ENCODE assay signal across 25 mouse cellular contexts in the genomic region with DNA sequence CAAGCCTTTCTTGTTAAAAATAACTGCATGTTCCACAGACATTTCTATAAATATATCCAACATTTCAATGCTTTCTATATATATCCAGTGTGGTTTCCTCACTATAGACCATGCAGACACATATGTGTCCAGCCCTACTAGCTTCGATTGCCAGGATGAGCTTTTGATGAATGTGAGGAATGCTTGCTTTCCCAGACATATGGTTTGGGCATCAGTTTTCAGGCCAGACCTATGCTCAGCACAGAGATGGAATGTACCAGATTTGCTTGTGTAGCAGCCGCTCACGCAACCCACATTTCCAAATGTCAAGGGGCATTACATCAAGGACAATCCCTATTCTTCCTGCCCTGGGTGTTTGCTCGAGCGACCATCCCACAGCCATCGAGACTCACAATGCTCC.
DNase-seq lines count a peak whose midpoint lies in the region; ATAC-seq and TF ChIP-seq lines count a peak whose summit lies in the region.
"Had no signal": no experiment of that assay in that cellular context is flagged by ENCODE, and none has a peak within 500 bp of the region (broad histone marks: within the 10 kb centered on the region; RNA-seq: fewer than 3 reads in every experiment).

No protein-coding gene starts in this region.

- H3K9ac ChIP-seq in forebrain, postnatal 0 days = no peak overlapping the region
- H3K9ac ChIP-seq in forebrain, embryonic 13.5 days = no peak overlapping the region
- H3K9ac ChIP-seq in limb, embryonic 14.5 days (ENCODE audit: low read depth, low read length, severe bottlenecking) = no peak overlapping the region
- H3K9ac ChIP-seq: forebrain, embryonic 12.5 days; limb, embryonic 12.5 days; liver, embryonic 14.5 days; lung, embryonic 15.5 days; neural tube, embryonic 13.5 days had no signal

- peak; percentile 70 for ATAC-seq in forebrain, postnatal 0 days
- ATAC-seq in forebrain, embryonic 13.5 days = no peak
- peak; percentile 72 for ATAC-seq in limb, embryonic 14.5 days (ENCODE audit: low FRiP score, low read depth)
- ATAC-seq: intestine, postnatal 0 days; midbrain, embryonic 16.5 days had no signal

- no peak overlapping the region for H3K27ac ChIP-seq in forebrain, postnatal 0 days (ENCODE audit: low read depth, low read length)
- H3K27ac ChIP-seq in forebrain, embryonic 13.5 days = no peak overlapping the region
- H3K27ac ChIP-seq in limb, embryonic 14.5 days (replicated peaks; ENCODE audit: low read depth, low read length) = no peak overlapping the region
- H3K27ac ChIP-seq in hindbrain, embryonic 10.5 days = no peak overlapping the region
- H3K27ac ChIP-seq: forebrain, embryonic 12.5 days; limb, embryonic 12.5 days; liver, embryonic 14.5 days; lung, embryonic 15.5 days; neural tube, embryonic 13.5 days had no signal

- no peak for TF ChIP-seq CTCF in forebrain, postnatal 0 days (IDR thresholded peaks at IDR 0.05; ENCODE audit: low read depth)

- intact Hi-C loops in left cerebral cortex, postnatal 14 days (cut with DNase I) = loop anchor here (5.0 kb wide), 1 partner anchor 118 kb away; no protein-coding TSS in a partner anchor

- H3K4me3 ChIP-seq in forebrain, postnatal 0 days (ENCODE audit: low read depth, low read length) = no peak overlapping the region
- H3K4me3 ChIP-seq in forebrain, embryonic 13.5 days = no peak overlapping the region
- H3K4me3 ChIP-seq in limb, embryonic 14.5 days (replicated peaks; ENCODE audit: low read length) = no peak overlapping the region
- no peak overlapping the region for H3K4me3 ChIP-seq in hindbrain, embryonic 10.5 days
- H3K4me3 ChIP-seq: erythroblast, embryonic 14.5 days; forebrain, embryonic 12.5 days; limb, embryonic 12.5 days; lung, embryonic 15.5 days; myocyte; neural tube, embryonic 13.5 days had no signal

- H3K36me3 ChIP-seq in forebrain, postnatal 0 days (ENCODE audit: insufficient read depth) = no peaks in the 10 kb centered on the region
- no peaks in the 10 kb centered on the region for H3K36me3 ChIP-seq in forebrain, embryonic 13.5 days (ENCODE audit: poor library complexity, severe bottlenecking)
- no peaks in the 10 kb centered on the region for H3K36me3 ChIP-seq in limb, embryonic 14.5 days (ENCODE audit: control insufficient read depth, insufficient read depth, low read length)
- no peaks in the 10 kb centered on the region for H3K36me3 ChIP-seq in hindbrain, embryonic 10.5 days
- H3K36me3 ChIP-seq: forebrain, embryonic 12.5 days; limb, embryonic 12.5 days; lung, embryonic 15.5 days; neural tube, embryonic 13.5 days had no signal

- H3K4me1 ChIP-seq in forebrain, postnatal 0 days (ENCODE audit: insufficient read depth) = peaks cover 3% of the 10 kb centered on the region; the same call in 1 of the 2 replicates
- H3K4me1 ChIP-seq in forebrain, embryonic 13.5 days = no peaks in the 10 kb centered on the region
- peaks cover 5% of the 10 kb centered on the region; the same call in 1 of the 2 replicates for H3K4me1 ChIP-seq in limb, embryonic 14.5 days (ENCODE audit: control insufficient read depth, insufficient read depth, low read length)
- no peaks in the 10 kb centered on the region; the same call in 1 of the 2 replicates for H3K4me1 ChIP-seq in hindbrain, embryonic 10.5 days (replicated peaks)
- H3K4me1 ChIP-seq: forebrain, embryonic 12.5 days; limb, embryonic 12.5 days; megakaryocyte, embryonic 14.5 days; neural tube, embryonic 13.5 days had no signal

- no peaks in the 10 kb centered on the region for H3K9me3 ChIP-seq in forebrain, postnatal 0 days (ENCODE audit: low read length)
- H3K9me3 ChIP-seq in forebrain, embryonic 13.5 days (replicated peaks) = no peaks in the 10 kb centered on the region
- H3K9me3 ChIP-seq in limb, embryonic 14.5 days (ENCODE audit: control insufficient read depth, low read length) = no peaks in the 10 kb centered on the region
- no peaks in the 10 kb centered on the region for H3K9me3 ChIP-seq in hindbrain, embryonic 10.5 days
- H3K9me3 ChIP-seq: forebrain, embryonic 12.5 days; limb, embryonic 12.5 days; lung, embryonic 15.5 days; neural tube, embryonic 13.5 days had no signal

- peak; percentile 27 for DNase-seq in forebrain, postnatal 0 days
- peak; percentile 9 to 15 for DNase-seq in left cerebral cortex, postnatal 14 days (ENCODE audit: low spot score in 2 of 2)
- no peak for DNase-seq in left cerebral cortex, adult 11 months (ENCODE audit: low spot score)
- peak; percentile 72 for DNase-seq in Muller cell, postnatal 12 days (ENCODE audit: inconsistent ontology term)
- DNase-seq in limb, embryonic 14.5 days (ENCODE audit: low spot score) = peak; percentile 33
- DNase-seq in thymus, postnatal 4 days = no peak
- no peak for DNase-seq in hindbrain, embryonic 10.5 days (ENCODE audit: low spot score)
- DNase-seq: adrenal gland, postnatal 14 days; cerebellum, adult 9-10 months; gastrocnemius, postnatal 14 days; kidney, postnatal 4 days; right cerebral cortex, adult 18-20 months; right cerebral cortex, postnatal 4 days; thymus, postnatal 14 days had no signal

- H3K27me3 ChIP-seq in forebrain, postnatal 0 days (ENCODE audit: insufficient read depth, low read length) = no peaks in the 10 kb centered on the region
- no peaks in the 10 kb centered on the region for H3K27me3 ChIP-seq in forebrain, embryonic 13.5 days
- no peaks in the 10 kb centered on the region for H3K27me3 ChIP-seq in limb, embryonic 14.5 days (ENCODE audit: control insufficient read depth, insufficient read depth, low read length)
- no peaks in the 10 kb centered on the region for H3K27me3 ChIP-seq in hindbrain, embryonic 10.5 days (ENCODE audit: insufficient read depth, poor library complexity, severe bottlenecking)
- H3K27me3 ChIP-seq: forebrain, embryonic 12.5 days; limb, embryonic 12.5 days; lung, embryonic 15.5 days; megakaryocyte, embryonic 14.5 days; neural tube, embryonic 13.5 days had no signal

- WGBS in forebrain, postnatal 0 days = 81% methylated on average over 6 of the region's 6 CpGs
- 91% methylated on average over 6 of the region's 6 CpGs for WGBS in forebrain, embryonic 13.5 days
- 77% methylated on average over 6 of the region's 6 CpGs for WGBS in limb, embryonic 14.5 days
- WGBS in hindbrain, embryonic 10.5 days = 86% methylated on average over 6 of the region's 6 CpGs

- H3K4me2 ChIP-seq in forebrain, postnatal 0 days (ENCODE audit: low read depth) = no peak overlapping the region
- no peak overlapping the region for H3K4me2 ChIP-seq in forebrain, embryonic 13.5 days
- no peak overlapping the region for H3K4me2 ChIP-seq in limb, embryonic 14.5 days (replicated peaks; ENCODE audit: low read depth, low read length, severe bottlenecking)
- H3K4me2 ChIP-seq: forebrain, embryonic 12.5 days; limb, embryonic 12.5 days; lung, embryonic 15.5 days; neural tube, embryonic 13.5 days had no signal

- no peak for TF ChIP-seq POLR2A in limb, embryonic 14.5 days (IDR thresholded peaks at IDR 0.05; ENCODE audit: borderline replicate concordance, extremely low read depth, insufficient read depth, insufficient read length)

Comparison
In these comparisons a context has a peak if more than half of its experiments do, and no peak if none do; other contexts are left out.
1. DNase-seq: peak in forebrain, postnatal 0 days (single experiment), left cerebral cortex, postnatal 14 days (2 of 2), Muller cell, postnatal 12 days (single experiment) and limb, embryonic 14.5 days (single experiment); none in left cerebral cortex, adult 11 months (single experiment), thymus, postnatal 4 days (single experiment) and hindbrain, embryonic 10.5 days (single experiment).